Mouse (Mus musculus) G1E (cell line): ENCODE results near the gene Olfr707.

Experiments
- CTCF ChIP-seq: IDR thresholded peaks from 2 replicates; pipeline ENCODE4 v1.5.1; 2012; ENCODE audit warnings: low read depth, low read length, inconsistent platforms, mixed read lengths
- GATA1 ChIP-seq: IDR thresholded peaks from 2 replicates; pipeline ENCODE4 v1.6.1; 2012; ENCODE audit warnings: borderline replicate concordance, low read length, inconsistent platforms, mixed read lengths
- GATA2 ChIP-seq: IDR thresholded peaks from 2 replicates; pipeline ENCODE4 v1.6.1; 2012; ENCODE audit warnings: low read depth, low read length, inconsistent platforms, borderline replicate concordance
- TAL1 ChIP-seq: conservative IDR thresholded peaks from 2 replicates; pipeline ENCODE4 v1.6.1; 2012; ENCODE audit warnings: low read depth, low read length, inconsistent platforms, mixed read lengths

- TF ChIP-seq CTCF = no peak
- no peak for TF ChIP-seq TAL1
- TF ChIP-seq GATA2 = no peak
- TF ChIP-seq GATA1 = no peak
These were observed 24.2 kb downstream of the Olfr707 start, which contains the start of gene Olfr705 for GRCm38 (mm10) chr7:106876791-106877190.
